Mouse (Mus musculus) embryonic facial prominence, embryonic 14.5 days (tissue): ENCODE measurements around the gene Iqschfp. TPM values are rescaled to one million over a fixed set of nuclear protein-coding genes. Genes with fewer than 3 reads are reported as not detected.

ENCODE experiments used
- ATAC-seq: fragments of 200-750 bp; cut with Nextera tagmentation; 2 replicates; pipeline ENCODE4 v1.8.0; 2017; ENCODE audit warnings: low read depth, moderate number of reproducible peaks, moderate TSS enrichment
- DNase-seq: peaks from one replicate; pipeline ENCODE4 v3.0.0-alpha.2; 2015; ENCODE audit warnings: low spot score
- H3K27ac ChIP-seq: fragments of 300-500 bp; sonication (generic); replicated peaks from 2 replicates; pipeline ENCODE4 v1.5.1; 2014; ENCODE audit warnings: low read depth, mild to moderate bottlenecking, low read length, moderate library complexity
- H3K27me3 ChIP-seq: fragments of 300-500 bp; sonication (generic); replicated peaks from 2 replicates; pipeline ENCODE4 v1.6.1; 2014; ENCODE audit warnings: low read length; ENCODE audit not compliant: control insufficient read depth, insufficient read depth
- H3K36me3 ChIP-seq: fragments of 300-500 bp; sonication (generic); 2 replicates; pipeline ENCODE4 v1.6.1; 2014; ENCODE audit warnings: low read length, mixed read lengths; ENCODE audit not compliant: control insufficient read depth, insufficient read depth
- H3K4me1 ChIP-seq: fragments of 300-500 bp; sonication (generic); 2 replicates; pipeline ENCODE4 v1.6.1; 2014; ENCODE audit warnings: antibody characterized with exemption, low read length; ENCODE audit not compliant: control insufficient read depth, insufficient read depth
- H3K4me2 ChIP-seq: fragments of 300-500 bp; sonication (generic); 2 replicates; pipeline ENCODE4 v1.6.1; 2014; ENCODE audit warnings: low read depth, mild to moderate bottlenecking, low read length, moderate library complexity, mixed read lengths
- H3K4me3 ChIP-seq: fragments of 300-500 bp; sonication (generic); 2 replicates; pipeline ENCODE4 v1.5.1; 2014; ENCODE audit warnings: low read depth, mild to moderate bottlenecking, low read length
- H3K9ac ChIP-seq: fragments of 300-500 bp; sonication (generic); 2 replicates; pipeline ENCODE4 v1.6.1; 2014; ENCODE audit warnings: low read depth, mild to moderate bottlenecking, low read length, moderate library complexity, mixed read lengths
- H3K9me3 ChIP-seq: fragments of 300-500 bp; sonication (generic); 2 replicates; pipeline ENCODE4 v1.6.1; 2016; ENCODE audit warnings: low read length; ENCODE audit not compliant: control insufficient read depth
- WGBS: fragments of 180-500 bp; shearing (Covaris S2); extraction: QIAGEN DNeasy Blood & Tissue Kit; methylation state at CpG from one replicate; pipeline ENCODE4 v1.1.7; 2014; 5-methylcytosine and 5-hydroxymethylcytosine counted together
- polyA plus RNA-seq: library from polyadenylated mRNA; unstranded; fragments of >200 nt; fragmentation: Nextera tagmentation; extraction: Ambion mirVana; gene quantifications from 2 replicates; pipeline ENCODE4 v1.2.1, GENCODE M21; 2014

Gene Iqschfp
- polyA plus RNA-seq, 1 experiment from 2014 or later, result 1.2 TPM

DNA sequence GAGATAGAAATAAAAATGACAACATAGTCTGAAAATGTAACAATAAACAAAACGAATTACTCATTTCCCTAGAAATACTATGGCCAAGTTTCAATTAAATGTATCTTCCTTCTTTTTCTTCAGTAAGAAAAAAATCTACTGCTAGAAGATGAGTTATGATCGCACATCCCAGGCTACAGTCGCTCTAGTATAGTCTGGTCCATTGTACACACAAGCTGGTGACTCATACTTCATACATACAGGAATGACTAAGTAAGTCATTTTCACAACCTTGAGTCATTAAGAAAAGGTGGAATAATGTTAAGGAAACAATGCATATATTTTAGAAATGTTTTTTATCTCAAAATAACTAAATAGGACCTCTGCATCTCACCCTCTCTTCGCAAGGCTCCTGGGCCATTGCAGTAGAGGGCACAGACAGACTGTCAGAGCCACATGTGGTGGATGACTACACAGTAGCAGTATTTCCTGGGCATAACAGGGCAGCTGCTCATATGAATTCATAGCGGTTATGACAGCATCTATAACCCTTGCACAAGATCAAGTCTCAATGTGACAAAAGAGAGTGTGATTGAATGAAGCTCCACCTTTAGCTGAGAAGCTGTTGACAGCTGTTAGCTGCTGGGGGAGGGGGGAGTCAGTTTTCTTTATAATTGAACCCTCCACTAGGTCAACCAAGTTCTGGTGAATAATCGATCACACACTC is 70.1 kb downstream of the Iqschfp start:
- 87% methylated on average over 6 of the region's 6 CpGs for WGBS
- no peak for DNase-seq
- Histone ChIP-seq H3K27ac (no peak overlapping the region), H3K4me2 (no peak overlapping the region), H3K9me3 (no peaks in the 10 kb centered on the region), H3K4me3 (no peak overlapping the region), H3K27me3 (no peaks in the 10 kb centered on the region), H3K9ac (no peak overlapping the region), H3K36me3 (no peaks in the 10 kb centered on the region), H3K4me1 (no peaks in the 10 kb centered on the region)
- ATAC-seq, result no peak

DNA sequence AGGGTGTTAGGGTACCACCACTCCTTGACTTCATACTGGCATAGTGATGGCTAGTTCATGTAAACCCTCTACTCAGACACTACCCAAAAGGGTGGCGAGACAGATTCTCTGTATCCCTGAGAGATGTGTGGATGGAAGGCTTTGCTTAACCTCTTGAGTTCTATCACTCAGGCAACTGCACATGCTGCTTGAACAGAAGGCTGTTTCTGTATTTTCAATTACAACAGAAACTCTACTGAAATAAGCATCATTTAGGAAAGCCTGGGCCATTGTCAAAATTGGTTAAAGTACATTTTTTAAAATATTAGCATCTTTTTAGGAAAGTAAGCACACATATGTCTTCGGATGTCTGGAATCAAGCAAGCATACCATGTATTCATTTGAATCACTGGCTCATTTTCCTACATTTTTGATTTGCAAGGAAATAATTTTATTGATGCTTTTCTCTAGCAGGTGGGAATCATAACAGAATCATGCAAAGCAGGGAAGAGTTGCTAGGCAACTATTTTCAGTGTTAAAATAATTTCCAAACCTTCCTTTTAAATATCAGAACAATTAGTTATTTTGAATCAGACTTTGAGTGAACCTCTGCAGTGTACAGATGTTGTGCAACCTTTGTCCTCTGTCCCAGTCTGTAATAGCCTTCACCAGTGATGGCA is 82.4 kb downstream of the Iqschfp start:
- H3K4me3 ChIP-seq, result no peak overlapping the region

DNA sequence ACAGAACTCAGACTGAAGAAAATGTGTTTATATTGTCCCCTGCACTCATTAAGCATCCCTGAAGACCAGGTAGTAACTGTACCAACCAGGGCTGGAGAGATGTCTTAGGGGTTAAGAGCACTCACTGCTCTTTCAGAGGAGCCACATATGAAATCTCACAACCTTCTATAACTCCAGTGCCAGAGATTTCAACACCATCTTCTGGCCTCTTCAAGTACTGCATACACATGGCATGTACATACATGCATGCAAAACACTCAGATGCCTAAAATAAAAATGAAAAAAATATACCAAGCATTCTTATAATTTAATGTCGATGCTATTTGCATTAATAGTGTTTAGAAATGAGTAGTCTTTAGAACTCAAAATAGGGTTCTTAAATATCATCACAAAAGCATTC is 88.0 kb downstream of the Iqschfp start:
- H3K27ac ChIP-seq, result no peak overlapping the region
- H3K36me3 ChIP-seq, result no peaks in the 10 kb centered on the region
- DNase-seq, result no peak
- H3K4me1 ChIP-seq, result no peaks in the 10 kb centered on the region
- no peak overlapping the region for H3K9ac ChIP-seq
- ATAC-seq, result no peak
- H3K4me2 ChIP-seq, result no peak overlapping the region
- 85% methylated on average over 1 of the region's 1 CpGs for WGBS
- H3K9me3 ChIP-seq, result no peaks in the 10 kb centered on the region
- no peak overlapping the region for H3K4me3 ChIP-seq
- no peaks in the 10 kb centered on the region for H3K27me3 ChIP-seq

More for the DNA sequence above, 82.4 kb downstream of the Iqschfp start:
- H3K4me2 ChIP-seq, result no peak overlapping the region
- no peaks in the 10 kb centered on the region for H3K4me1 ChIP-seq
- DNase-seq (no peak), ATAC-seq (no peak)
- H3K9me3 ChIP-seq, result 0 out of 2 replicates have a peak, but pooled peaks cover 2% of the 10 kb centered on the region
- H3K27ac ChIP-seq, result no peak overlapping the region
- H3K36me3 ChIP-seq, result no peaks in the 10 kb centered on the region
- WGBS, result 80% methylated on average over 2 of the region's 2 CpGs
- H3K27me3 ChIP-seq, result no peaks in the 10 kb centered on the region
- no peak overlapping the region for H3K9ac ChIP-seq

DNA sequence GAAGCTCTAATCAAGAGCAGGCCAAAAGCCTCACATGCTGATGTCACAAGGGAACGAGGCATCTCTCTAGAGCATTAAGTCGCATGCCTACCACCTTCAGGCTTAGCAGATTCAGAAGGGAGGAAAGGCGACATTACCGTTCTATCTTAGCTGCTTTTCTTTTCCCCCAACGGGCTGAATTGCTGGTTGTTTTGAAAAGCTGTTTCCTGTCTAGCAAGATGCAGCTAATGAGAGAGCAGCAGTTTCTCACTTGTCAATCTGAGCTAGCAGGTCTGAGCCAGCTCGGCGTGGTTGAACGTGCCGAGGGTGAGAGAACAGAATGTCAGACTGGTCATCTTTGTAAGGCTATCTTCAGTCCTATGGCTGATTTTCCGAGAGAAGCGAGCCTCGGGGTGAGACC is 91.3 kb downstream of the Iqschfp start:
- WGBS, result 21% methylated on average over 12 of the region's 12 CpGs
- Histone ChIP-seq H3K27me3 (no peaks in the 10 kb centered on the region), H3K9ac (no peak overlapping the region), H3K4me1 (no peaks in the 10 kb centered on the region), H3K27ac (no peak overlapping the region), H3K9me3 (no peaks in the 10 kb centered on the region), H3K4me2 (no peak overlapping the region), H3K4me3 (no peak overlapping the region), H3K36me3 (no peaks in the 10 kb centered on the region)
- DNase-seq, result peak; percentile 34
- no peak for ATAC-seq

DNA sequence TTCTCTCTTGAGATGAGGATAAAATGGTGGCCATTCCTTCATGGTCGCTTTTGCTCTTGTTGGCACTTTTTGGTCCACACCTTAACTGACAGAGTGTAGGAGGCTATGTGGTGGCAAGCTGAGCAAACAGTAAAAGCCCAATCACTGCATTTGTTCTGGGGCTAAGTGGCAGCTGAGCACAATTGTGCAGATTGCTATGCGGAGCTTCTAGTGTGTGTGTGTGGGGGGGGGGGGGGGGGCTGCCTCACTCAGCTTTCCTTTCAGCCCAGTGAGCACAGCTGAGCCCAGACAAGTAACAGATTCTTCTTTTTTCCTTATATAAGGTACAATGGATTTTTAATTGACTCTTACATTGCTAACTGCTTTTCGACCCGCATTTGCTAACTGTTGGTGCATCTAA is 110.4 kb downstream of the Iqschfp start:
- DNase-seq (no peak), ATAC-seq (no peak)
- no peaks in the 10 kb centered on the region for H3K36me3 ChIP-seq
- no peaks in the 10 kb centered on the region for H3K27me3 ChIP-seq
- H3K9ac ChIP-seq, result no peak overlapping the region
- H3K27ac ChIP-seq, result no peak overlapping the region
- no peak overlapping the region for H3K4me3 ChIP-seq
- WGBS, result 81% methylated on average over 4 of the region's 4 CpGs
- H3K4me1 ChIP-seq, result no peaks in the 10 kb centered on the region
- no peaks in the 10 kb centered on the region for H3K9me3 ChIP-seq
- H3K4me2 ChIP-seq, result no peak overlapping the region

DNA sequence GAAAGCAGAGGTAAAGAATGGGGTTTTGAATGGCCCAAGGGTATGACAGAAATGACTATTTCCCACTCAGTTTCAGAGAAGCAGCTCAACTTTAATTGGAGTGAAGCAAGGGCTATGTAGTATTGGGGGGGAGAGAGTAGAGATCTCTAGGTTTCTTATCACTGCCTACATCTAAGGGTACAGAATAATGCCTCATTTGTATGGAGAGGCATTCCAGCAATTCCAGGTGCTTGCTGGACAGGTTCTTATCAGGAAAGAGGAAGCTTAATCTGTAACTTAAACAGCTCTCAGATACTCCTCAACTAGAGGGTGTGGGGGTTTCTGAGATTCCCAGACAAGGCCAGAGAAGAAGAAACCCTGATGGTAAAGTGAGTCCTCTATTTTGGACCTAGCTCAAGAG is 120.3 kb downstream of the Iqschfp start:
- H3K36me3 ChIP-seq, result no peaks in the 10 kb centered on the region
- H3K4me2 ChIP-seq, result no peak overlapping the region
- no peaks in the 10 kb centered on the region for H3K9me3 ChIP-seq
- DNase-seq, result no peak
- no peak overlapping the region for H3K27ac ChIP-seq
- no peak overlapping the region for H3K4me3 ChIP-seq
- no peaks in the 10 kb centered on the region for H3K4me1 ChIP-seq
- ATAC-seq, result no peak
- H3K27me3 ChIP-seq, result no peaks in the 10 kb centered on the region
- H3K9ac ChIP-seq, result no peak overlapping the region

DNA sequence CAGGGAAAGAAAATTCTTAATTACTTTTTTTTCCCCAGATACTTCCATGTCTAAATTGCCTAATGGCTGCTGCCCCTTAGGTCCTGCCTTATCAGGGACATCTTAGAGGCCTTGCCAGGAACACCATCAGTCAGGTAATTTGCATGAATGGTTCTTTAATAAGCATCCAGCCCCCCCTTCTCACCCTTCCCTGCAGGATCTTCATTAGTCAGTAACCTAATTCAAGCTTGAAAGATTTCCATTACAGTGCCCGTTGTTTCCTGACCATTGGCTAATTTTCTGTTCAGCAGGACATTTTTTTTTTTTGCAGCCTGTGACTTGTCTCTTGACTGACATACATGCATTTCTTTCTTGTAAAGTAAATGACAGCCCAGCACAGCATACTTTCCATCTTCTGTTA is 123.8 kb downstream of the Iqschfp start:
- Histone ChIP-seq H3K36me3 (no peaks in the 10 kb centered on the region), H3K27ac (no peak overlapping the region), H3K4me1 (no peaks in the 10 kb centered on the region), H3K4me2 (no peak overlapping the region), H3K9me3 (no peaks in the 10 kb centered on the region), H3K9ac (no peak overlapping the region), H3K4me3 (no peak overlapping the region), H3K27me3 (no peaks in the 10 kb centered on the region)
- ATAC-seq, result no peak
- DNase-seq, result no peak
- 27% methylated on average over 1 of the region's 1 CpGs for WGBS

DNA sequence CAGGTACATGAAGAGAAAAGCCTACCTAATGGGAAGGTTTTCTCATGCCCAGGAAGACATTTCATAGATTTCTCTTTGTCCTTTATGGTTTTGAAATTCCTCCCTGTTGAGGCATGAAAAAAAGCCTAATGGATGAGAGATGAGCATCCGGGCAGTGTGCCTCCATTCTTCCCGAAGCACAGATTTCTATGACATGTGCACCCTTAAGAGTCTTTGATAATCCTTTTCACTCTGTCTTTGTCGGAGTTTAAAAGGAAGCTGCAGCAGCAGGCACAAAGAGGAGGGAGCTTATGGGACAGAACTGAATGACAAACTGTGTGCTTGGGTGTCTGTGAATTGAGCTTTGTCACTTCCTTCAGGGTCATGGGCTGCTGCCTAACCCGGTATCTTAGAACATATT is 127.4 kb downstream of the Iqschfp start:
- DNase-seq (no peak), ATAC-seq (no peak)
- Histone ChIP-seq H3K27me3 (no peaks in the 10 kb centered on the region), H3K36me3 (no peaks in the 10 kb centered on the region), H3K4me3 (no peak overlapping the region), H3K27ac (no peak overlapping the region), H3K4me1 (no peaks in the 10 kb centered on the region), H3K9ac (no peak overlapping the region), H3K4me2 (no peak overlapping the region), H3K9me3 (no peaks in the 10 kb centered on the region)
- WGBS, result 58% methylated on average over 4 of the region's 4 CpGs

DNA sequence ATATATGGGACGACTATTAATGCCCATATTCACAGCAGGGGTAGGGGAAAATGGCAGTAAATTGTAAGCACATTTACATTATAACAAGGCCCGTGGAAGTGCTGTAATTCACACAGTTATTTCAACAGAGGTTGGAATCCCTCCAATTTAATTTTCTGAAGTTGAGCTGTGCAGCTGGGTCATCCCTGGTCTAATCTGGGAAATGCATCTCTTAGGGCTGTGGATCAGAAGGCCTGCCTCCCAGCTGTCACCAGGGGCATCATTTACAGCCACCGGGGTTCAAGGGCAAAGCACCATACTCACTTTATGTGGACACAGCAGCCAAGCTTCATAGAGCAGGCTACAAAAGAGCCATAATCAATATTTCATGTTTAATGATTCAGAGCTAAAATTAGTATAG is 144.1 kb downstream of the Iqschfp start:
- ATAC-seq (no peak), DNase-seq (no peak)
- no peak overlapping the region for H3K4me2 ChIP-seq
- no peak overlapping the region for H3K27ac ChIP-seq
- no peak overlapping the region for H3K4me3 ChIP-seq
- H3K9me3 ChIP-seq, result no peaks in the 10 kb centered on the region
- H3K9ac ChIP-seq, result no peak overlapping the region
- no peaks in the 10 kb centered on the region for H3K36me3 ChIP-seq
- 60% methylated on average over 3 of the region's 3 CpGs for WGBS
- no peaks in the 10 kb centered on the region for H3K4me1 ChIP-seq
- H3K27me3 ChIP-seq, result no peaks in the 10 kb centered on the region
